Mouse (Mus musculus): ENCODE measurements around the gene Taok3. TPM values are rescaled to one million over a fixed set of nuclear protein-coding genes. Genes with fewer than 3 reads are reported as not detected.

Taok3 gene
- polyA plus RNA-seq, 1 experiment from 2014 or later, result 41.8 TPM

DNA sequence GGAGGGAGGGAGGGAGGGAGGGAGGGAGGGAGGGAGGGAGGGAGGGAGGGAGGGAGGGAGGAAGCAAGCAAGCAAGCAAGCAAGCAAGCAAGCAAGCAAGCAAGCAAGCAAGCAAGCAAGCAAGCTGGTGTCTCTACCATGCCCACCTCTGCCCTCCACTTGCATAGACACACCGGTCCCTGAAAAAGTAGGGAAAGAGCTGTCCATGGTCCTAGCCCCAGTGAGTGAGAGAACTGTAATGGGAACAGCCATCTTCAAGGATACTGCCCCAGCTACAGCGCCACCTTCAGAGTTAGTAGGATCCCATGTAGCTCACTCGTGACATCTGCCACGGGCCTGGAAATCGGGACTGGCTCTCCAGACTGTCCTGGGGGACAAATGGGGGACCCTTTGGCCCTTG lies 144.8 kb downstream of the Taok3 start:
- H3K9me3 ChIP-seq (replicated peaks; ENCODE audit: control insufficient read depth, low read length), result no peaks in the 10 kb centered on the region; the same call in 1 of the 2 replicates
- no peak overlapping the region for H3K4me2 ChIP-seq (ENCODE audit: low read depth, low read length)
- no peak overlapping the region for H3K4me3 ChIP-seq (ENCODE audit: low read depth, low read length)
- ATAC-seq (ENCODE audit: low read depth), result no peak
- H3K27me3 ChIP-seq (ENCODE audit: control insufficient read depth, insufficient read depth, low read depth, low read length), result no peaks in the 10 kb centered on the region
- H3K36me3 ChIP-seq (ENCODE audit: control insufficient read depth, insufficient read depth), result peaks cover 46% of the 10 kb centered on the region
- H3K27ac ChIP-seq (ENCODE audit: low read length), result no peak overlapping the region
- H3K9ac ChIP-seq (ENCODE audit: low read depth, low read length), result no peak overlapping the region
- WGBS (ENCODE audit: insufficient replicate concordance), result 69% methylated on average over 5 of the region's 5 CpGs
- H3K4me1 ChIP-seq (ENCODE audit: control insufficient read depth, low read depth, low read length), result no peaks in the 10 kb centered on the region

DNA sequence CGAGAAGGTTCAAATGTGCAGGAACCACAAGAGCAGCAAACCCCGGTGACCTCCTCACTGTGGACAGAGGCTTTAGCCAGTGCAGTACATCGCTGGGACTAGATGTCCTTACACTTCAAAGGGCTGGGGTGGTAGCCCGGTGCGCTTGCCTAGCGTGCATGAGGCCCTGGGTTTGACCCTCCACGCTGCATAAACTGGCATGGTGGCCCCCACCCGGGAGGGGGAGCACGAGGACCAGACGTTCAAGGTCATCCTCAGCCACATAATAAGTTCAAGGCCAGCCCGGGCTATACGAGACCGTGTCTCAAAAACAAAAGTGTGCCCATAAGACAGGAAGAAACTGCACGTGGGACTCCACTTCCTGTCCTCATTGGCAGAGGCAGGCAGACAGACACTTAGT lies 148.0 kb downstream of the Taok3 start:
- H3K36me3 ChIP-seq (ENCODE audit: control insufficient read depth, insufficient read depth), result peaks cover 34% of the 10 kb centered on the region
- H3K4me3 ChIP-seq (ENCODE audit: low read depth, low read length), result no peak overlapping the region
- no peaks in the 10 kb centered on the region for H3K27me3 ChIP-seq (ENCODE audit: control insufficient read depth, insufficient read depth, low read depth, low read length)
- WGBS (ENCODE audit: insufficient replicate concordance), result 76% methylated on average over 14 of the region's 14 CpGs
- H3K9ac ChIP-seq (ENCODE audit: low read depth, low read length), result no peak overlapping the region
- H3K4me1 ChIP-seq (ENCODE audit: control insufficient read depth, low read depth, low read length), result no peaks in the 10 kb centered on the region
- H3K27ac ChIP-seq (ENCODE audit: low read length), result no peak overlapping the region
- H3K4me2 ChIP-seq (ENCODE audit: low read depth, low read length), result no peak overlapping the region
- no peaks in the 10 kb centered on the region; the same call in 1 of the 2 replicates for H3K9me3 ChIP-seq (replicated peaks; ENCODE audit: control insufficient read depth, low read length)
- no peak for ATAC-seq (ENCODE audit: low read depth)

DNA sequence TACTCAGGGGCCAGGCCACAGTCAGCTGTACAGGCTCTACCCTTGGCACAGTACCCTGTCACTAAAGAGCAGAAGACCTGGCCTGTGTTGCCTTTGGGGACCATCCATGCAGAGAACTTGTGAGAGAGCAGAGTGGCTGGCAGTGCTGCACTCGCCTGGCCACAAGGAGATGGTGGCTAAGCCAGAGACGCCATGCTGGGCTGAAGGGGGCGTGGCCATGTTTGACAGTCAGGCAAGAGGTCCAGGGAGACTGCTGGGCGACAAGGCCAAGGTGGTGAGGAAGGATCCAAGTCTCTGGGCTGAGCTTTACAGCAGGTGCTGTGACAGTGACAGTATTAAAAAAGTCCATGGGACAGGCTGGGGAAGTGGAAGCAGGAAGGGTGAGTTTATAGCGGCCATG lies 148.8 kb downstream of the Taok3 start:
- ATAC-seq (ENCODE audit: low read depth), result no peak
- Histone ChIP-seq H3K4me2 (ENCODE audit: low read depth, low read length) (no peak overlapping the region), H3K9me3 (replicated peaks; ENCODE audit: control insufficient read depth, low read length) (no peaks in the 10 kb centered on the region), H3K27ac (ENCODE audit: low read length) (no peak overlapping the region), H3K9ac (ENCODE audit: low read depth, low read length) (no peak overlapping the region), H3K27me3 (ENCODE audit: control insufficient read depth, insufficient read depth, low read depth, low read length) (no peaks in the 10 kb centered on the region), H3K4me1 (ENCODE audit: control insufficient read depth, low read depth, low read length) (no peaks in the 10 kb centered on the region), H3K4me3 (ENCODE audit: low read depth, low read length) (no peak overlapping the region), H3K36me3 (ENCODE audit: control insufficient read depth, insufficient read depth) (peaks cover 28% of the 10 kb centered on the region)
- 69% methylated on average over 5 of the region's 5 CpGs for WGBS (ENCODE audit: insufficient replicate concordance)

DNA sequence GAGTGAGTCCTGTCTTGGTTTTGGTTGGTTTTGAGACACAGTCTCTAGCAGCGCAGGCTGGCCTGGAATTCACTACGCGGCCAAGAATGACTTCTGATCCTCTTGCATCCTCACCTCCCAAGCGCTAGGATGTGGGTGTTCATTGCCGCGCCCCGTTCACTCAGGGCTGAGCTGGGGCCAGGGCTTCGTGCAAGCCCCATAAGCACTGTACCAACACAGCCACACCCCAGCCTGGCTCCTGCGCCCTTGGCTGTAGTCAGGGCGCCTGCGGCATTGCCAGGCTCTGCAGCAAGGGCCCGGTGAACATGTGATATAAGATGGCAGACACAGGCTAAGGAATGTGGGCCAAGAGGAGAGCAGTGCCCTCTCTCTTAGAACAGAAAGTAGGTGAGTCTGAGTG lies 149.5 kb downstream of the Taok3 start:
- no peaks in the 10 kb centered on the region for H3K9me3 ChIP-seq (replicated peaks; ENCODE audit: control insufficient read depth, low read length)
- no peak overlapping the region for H3K4me2 ChIP-seq (ENCODE audit: low read depth, low read length)
- H3K36me3 ChIP-seq (ENCODE audit: control insufficient read depth, insufficient read depth), result peaks cover 29% of the 10 kb centered on the region
- H3K27ac ChIP-seq (ENCODE audit: low read length), result no peak overlapping the region
- H3K9ac ChIP-seq (ENCODE audit: low read depth, low read length), result no peak overlapping the region
- no peaks in the 10 kb centered on the region for H3K4me1 ChIP-seq (ENCODE audit: control insufficient read depth, low read depth, low read length)
- no peaks in the 10 kb centered on the region for H3K27me3 ChIP-seq (ENCODE audit: control insufficient read depth, insufficient read depth, low read depth, low read length)
- ATAC-seq (ENCODE audit: low read depth), result no peak
- H3K4me3 ChIP-seq (ENCODE audit: low read depth, low read length), result no peak overlapping the region
- WGBS (ENCODE audit: insufficient replicate concordance), result 91% methylated on average over 12 of the region's 12 CpGs

GRCm38 (mm10) chr5:117271945-117272344 lies 152.0 kb downstream of the Taok3 start:
- Histone ChIP-seq H3K4me2 (ENCODE audit: low read depth, low read length) (no peak overlapping the region), H3K9ac (ENCODE audit: low read depth, low read length) (no peak overlapping the region), H3K9me3 (replicated peaks; ENCODE audit: control insufficient read depth, low read length) (no peaks in the 10 kb centered on the region), H3K36me3 (ENCODE audit: control insufficient read depth, insufficient read depth) (peaks cover 12% of the 10 kb centered on the region), H3K27ac (ENCODE audit: low read length) (no peak overlapping the region), H3K4me3 (ENCODE audit: low read depth, low read length) (no peak overlapping the region), H3K27me3 (ENCODE audit: control insufficient read depth, insufficient read depth, low read depth, low read length) (no peaks in the 10 kb centered on the region), H3K4me1 (ENCODE audit: control insufficient read depth, low read depth, low read length) (no peaks in the 10 kb centered on the region)
- 90% methylated on average over 14 of the region's 14 CpGs for WGBS (ENCODE audit: insufficient replicate concordance)
- no peak for ATAC-seq (ENCODE audit: low read depth)

GRCm38 (mm10) chr5:117274817-117275216 lies 154.9 kb downstream of the Taok3 start:
- 59% methylated on average over 5 of the region's 5 CpGs for WGBS (ENCODE audit: insufficient replicate concordance)
- no peak overlapping the region for H3K27ac ChIP-seq (ENCODE audit: low read length)
- no peaks in the 10 kb centered on the region for H3K9me3 ChIP-seq (replicated peaks; ENCODE audit: control insufficient read depth, low read length)
- peaks cover 12% of the 10 kb centered on the region for H3K36me3 ChIP-seq (ENCODE audit: control insufficient read depth, insufficient read depth)
- H3K4me2 ChIP-seq (ENCODE audit: low read depth, low read length), result no peak overlapping the region
- H3K4me3 ChIP-seq (ENCODE audit: low read depth, low read length), result no peak overlapping the region
- H3K27me3 ChIP-seq (ENCODE audit: control insufficient read depth, insufficient read depth, low read depth, low read length), result no peaks in the 10 kb centered on the region
- ATAC-seq (ENCODE audit: low read depth), result no peak
- H3K4me1 ChIP-seq (ENCODE audit: control insufficient read depth, low read depth, low read length), result no peaks in the 10 kb centered on the region
- H3K9ac ChIP-seq (ENCODE audit: low read depth, low read length), result no peak overlapping the region

- Histone ChIP-seq H3K4me1 (ENCODE audit: control insufficient read depth, low read depth, low read length) (no peaks in the 10 kb centered on the region), H3K4me3 (ENCODE audit: low read depth, low read length) (no peak overlapping the region), H3K36me3 (ENCODE audit: control insufficient read depth, insufficient read depth) (peaks cover 7% of the 10 kb centered on the region), H3K27me3 (ENCODE audit: control insufficient read depth, insufficient read depth, low read depth, low read length) (no peaks in the 10 kb centered on the region), H3K4me2 (ENCODE audit: low read depth, low read length) (no peak overlapping the region), H3K9ac (ENCODE audit: low read depth, low read length) (no peak overlapping the region), H3K27ac (ENCODE audit: low read length) (no peak overlapping the region), H3K9me3 (replicated peaks; ENCODE audit: control insufficient read depth, low read length) (no peaks in the 10 kb centered on the region)
- no peak for ATAC-seq (ENCODE audit: low read depth)
- WGBS (ENCODE audit: insufficient replicate concordance), result 92% methylated on average over 6 of the region's 6 CpGs
Measured at GRCm38 (mm10) chr5:117277784-117278183, 157.9 kb downstream of the Taok3 start.

GRCm38 (mm10) chr5:117278809-117279668 lies 159.1 kb downstream of the Taok3 start:
- Histone ChIP-seq H3K9ac (ENCODE audit: low read depth, low read length) (no peak overlapping the region), H3K4me3 (ENCODE audit: low read depth, low read length) (no peak overlapping the region), H3K4me2 (ENCODE audit: low read depth, low read length) (0 out of 2 replicates have a peak overlapping the region, but pooled peaks have one; percentile 13), H3K27me3 (ENCODE audit: control insufficient read depth, insufficient read depth, low read depth, low read length) (no peaks in the 10 kb centered on the region), H3K27ac (ENCODE audit: low read length) (peak overlapping the region; percentile 66), H3K4me1 (ENCODE audit: control insufficient read depth, low read depth, low read length) (no peaks in the 10 kb centered on the region), H3K36me3 (ENCODE audit: control insufficient read depth, insufficient read depth) (peaks cover 4% of the 10 kb centered on the region), H3K9me3 (replicated peaks; ENCODE audit: control insufficient read depth, low read length) (no peaks in the 10 kb centered on the region)
- ATAC-seq (ENCODE audit: low read depth), result peak; percentile 81
- WGBS (ENCODE audit: insufficient replicate concordance), result 72% methylated on average over 15 of the region's 15 CpGs

GRCm38 (mm10) chr5:117279669-117280050 lies 159.7 kb downstream of the Taok3 start:
- ATAC-seq (ENCODE audit: low read depth), result no peak
- Histone ChIP-seq H3K4me1 (ENCODE audit: control insufficient read depth, low read depth, low read length) (no peaks in the 10 kb centered on the region), H3K9me3 (replicated peaks; ENCODE audit: control insufficient read depth, low read length) (no peaks in the 10 kb centered on the region), H3K27me3 (ENCODE audit: control insufficient read depth, insufficient read depth, low read depth, low read length) (no peaks in the 10 kb centered on the region), H3K27ac (ENCODE audit: low read length) (peak overlapping the region; percentile 44; the same call in 1 of the 2 replicates), H3K4me3 (ENCODE audit: low read depth, low read length) (no peak overlapping the region), H3K36me3 (ENCODE audit: control insufficient read depth, insufficient read depth) (peaks cover 2% of the 10 kb centered on the region; the same call in 1 of the 2 replicates), H3K9ac (ENCODE audit: low read depth, low read length) (no peak overlapping the region), H3K4me2 (ENCODE audit: low read depth, low read length) (no peak overlapping the region)
- 40% methylated on average over 4 of the region's 4 CpGs for WGBS (ENCODE audit: insufficient replicate concordance)
